Mouse (Mus musculus) spleen, postnatal 4 days (tissue): ENCODE results near the gene Mepe.
A peak's percentile ranks its signal among the peaks of the same experiment; 100 is the strongest.

Source experiments
- DNase-seq, 2 experiments: peaks; one replicate each; pipeline ENCODE4 v3.0.0; 2022; ENCODE audit warnings: low spot score in 2 of 2

Gene Mepe

GRCm38 (mm10) chr5:104351874-104352273 lies 26.7 kb downstream of the Mepe start:
- DNase-seq: no peak

GRCm38 (mm10) chr5:104357575-104357974 lies 32.4 kb downstream of the Mepe start:
- DNase-seq: no peak

- no peak for DNase-seq
Measured at GRCm38 (mm10) chr5:104358592-104358991, 33.5 kb downstream of the Mepe start.

GRCm38 (mm10) chr5:104359257-104359656 lies 34.1 kb downstream of the Mepe start:
- no peak for DNase-seq

GRCm38 (mm10) chr5:104370580-104370979 lies 45.5 kb downstream of the Mepe start:
- DNase-seq: no peak

GRCm38 (mm10) chr5:104371284-104371683 lies 46.2 kb downstream of the Mepe start:
- DNase-seq: no peak

GRCm38 (mm10) chr5:104373648-104374307 lies 48.6 kb downstream of the Mepe start:
- no peak for DNase-seq

- DNase-seq: peak in 1 of 2 experiments; percentile 28
Measured at GRCm38 (mm10) chr5:104374308-104374660, 49.2 kb downstream of the Mepe start.

GRCm38 (mm10) chr5:104375132-104375531 lies 50.0 kb downstream of the Mepe start:
- no peak for DNase-seq

GRCm38 (mm10) chr5:104376890-104377289 lies 51.8 kb downstream of the Mepe start:
- DNase-seq: no peak

GRCm38 (mm10) chr5:104380574-104380973 lies 55.4 kb downstream of the Mepe start:
- no peak for DNase-seq

GRCm38 (mm10) chr5:104381671-104382070 lies 56.5 kb downstream of the Mepe start:
- DNase-seq: no peak

- no peak for DNase-seq
Measured at GRCm38 (mm10) chr5:104384540-104384939, 59.4 kb downstream of the Mepe start.

- DNase-seq: no peak
Measured at GRCm38 (mm10) chr5:104385521-104385920, 60.4 kb downstream of the Mepe start.

GRCm38 (mm10) chr5:104386908-104387307 lies 61.8 kb downstream of the Mepe start:
- DNase-seq: no peak
